Mouse (Mus musculus) inflammation-experienced regulatory T-cells, adult 6 months (primary cell): ENCODE measurements around the gene Ints5. TPM values are rescaled to one million over a fixed set of nuclear protein-coding genes. Genes with fewer than 3 reads are reported as not detected.
"Not testable (repeated sequence)": the region's sequence is repeated elsewhere in the genome, so short reads cannot be mapped to it uniquely, and the experiment has no call there.

Source experiments
- ATAC-seq: one replicate; pipeline ENCODE4 v1.8.0; 2017
- polyA plus RNA-seq, 3 experiments: library from polyadenylated mRNA; unstranded; fragments of 100-300 nt; shearing (Covaris generic); gene quantifications; one replicate each; pipeline ENCODE4 v1.2.1; 2017

Gene Ints5
- polyA plus RNA-seq, 3 experiments from 2014 or later, result 8.5 to 11.9 (median 10.4) TPM

DNA sequence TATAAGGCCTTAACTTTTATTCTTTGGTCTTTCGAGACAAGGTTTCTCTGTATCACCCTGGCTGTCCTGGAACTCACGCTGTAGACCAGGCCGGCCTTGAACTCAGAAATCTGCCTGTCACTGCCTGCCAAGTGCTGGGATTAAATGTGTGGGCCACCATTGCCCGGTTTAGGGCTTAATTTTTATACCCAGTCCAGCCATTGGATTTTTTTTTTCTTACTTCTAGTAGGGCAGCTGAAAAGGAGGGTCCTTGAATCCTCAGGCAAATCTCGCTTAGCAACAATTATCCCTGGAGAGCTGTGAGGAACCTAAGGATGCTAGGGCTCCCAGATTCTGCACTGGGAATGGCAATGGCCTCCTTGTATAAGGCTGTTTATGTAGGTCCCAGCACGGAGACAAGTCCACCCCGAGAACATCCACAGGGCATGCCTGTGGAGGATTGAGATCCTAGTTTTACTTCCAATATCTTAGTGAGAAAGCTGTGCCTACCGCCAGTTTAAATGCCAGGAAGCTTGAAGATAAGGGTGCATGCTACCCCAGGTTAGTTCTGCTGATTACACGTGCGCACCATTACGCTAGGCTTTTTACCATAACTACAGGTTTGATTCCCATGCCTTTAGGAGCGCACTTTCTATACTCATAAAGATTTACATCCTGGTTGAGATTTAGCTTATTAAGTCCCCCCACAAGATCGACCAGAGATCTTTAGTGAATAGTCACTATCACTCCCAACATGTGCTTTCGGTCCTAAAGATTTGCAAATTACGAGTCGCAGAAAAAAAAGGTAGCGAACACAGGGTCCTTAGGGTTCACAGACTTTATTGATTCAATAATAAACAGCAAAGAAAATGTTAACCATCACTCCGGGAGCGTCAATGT, 5.0 kb upstream of the Ints5 start:
- no peak for ATAC-seq

- peak; percentile 98 for ATAC-seq
Observed at GRCm38 (mm10) chr19:8888511-8889385, 4.1 kb upstream of the Ints5 start, which contains the start of the genes 1810009A15Rik and Gm49416. Gene 1810009A15Rik, plus strand, starts transcription at chr19:8888853. Gene Gm49416, plus strand, starts transcription at chr19:8888926.

DNA sequence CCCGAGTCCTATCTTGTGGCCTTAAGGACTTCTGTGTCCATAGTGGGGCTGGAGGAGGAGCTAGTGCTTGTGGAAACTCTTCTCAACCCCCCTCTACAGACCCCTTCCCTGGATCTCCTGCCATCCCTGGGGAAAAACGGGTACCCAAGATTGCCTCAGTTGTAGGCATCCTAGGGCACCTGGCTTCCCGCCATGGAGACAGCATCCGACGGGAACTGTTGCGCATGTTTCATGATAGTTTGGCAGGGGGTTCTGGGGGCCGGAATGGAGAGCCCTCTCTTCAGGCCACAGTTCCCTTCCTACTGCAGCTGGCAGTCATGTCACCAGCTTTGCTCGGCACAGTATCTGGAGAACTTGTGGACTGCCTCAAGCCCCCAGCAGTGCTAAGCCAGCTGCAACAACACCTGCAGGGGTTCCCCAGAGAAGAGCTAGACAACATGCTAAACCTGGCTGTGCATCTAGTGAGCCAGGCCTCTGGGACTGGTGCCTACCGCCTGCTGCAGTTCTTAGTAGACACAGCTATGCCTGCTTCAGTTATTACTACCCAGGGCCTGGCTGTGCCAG, 2.7 kb downstream of the Ints5 start:
- ATAC-seq, result no peak

GRCm38 (mm10) chr19:8896231-8896630, 3.4 kb downstream of the Ints5 start:
- not testable (repeated sequence) for ATAC-seq

GRCm38 (mm10) chr19:8897211-8897864, 4.5 kb downstream of the Ints5 start:
- ATAC-seq, result not testable (repeated sequence)

DNA sequence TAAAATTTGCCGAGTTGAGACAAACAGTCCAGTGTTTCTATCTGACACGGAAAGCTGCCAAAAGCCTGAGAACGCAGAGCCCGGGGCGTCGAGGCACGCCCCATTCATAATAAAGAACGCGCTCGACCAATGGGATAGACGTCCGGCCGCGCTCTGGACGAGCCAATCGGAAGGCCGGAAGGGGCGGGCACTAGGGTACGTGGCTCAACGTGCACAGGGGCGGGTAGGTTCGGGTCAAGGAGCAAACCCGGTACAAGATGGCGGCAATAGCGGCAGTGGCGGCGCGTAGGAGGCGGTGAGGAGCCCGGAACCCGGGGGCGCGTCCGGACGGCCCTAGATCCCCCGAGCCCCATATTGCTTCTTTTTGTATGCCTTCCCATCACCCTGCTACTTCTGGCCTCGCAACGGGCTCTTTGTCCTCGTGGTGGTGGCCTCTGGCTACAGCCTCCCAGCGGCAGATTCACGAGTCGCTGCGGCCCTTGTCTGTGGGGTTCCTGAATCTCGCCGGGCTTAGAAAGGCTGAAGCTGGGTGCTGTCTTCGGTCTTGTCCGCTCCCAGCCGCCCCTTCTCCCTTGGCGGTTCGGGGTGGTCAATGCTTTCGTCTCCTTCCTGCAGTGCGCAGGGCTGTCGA, 5.2 kb downstream of the Ints5 start, which contains the start of gene Ganab:
Gene Ganab, plus strand, starts transcription at position 207 of the 631 bp plus-strand sequence.
- ATAC-seq, result peak; percentile 96

DNA sequence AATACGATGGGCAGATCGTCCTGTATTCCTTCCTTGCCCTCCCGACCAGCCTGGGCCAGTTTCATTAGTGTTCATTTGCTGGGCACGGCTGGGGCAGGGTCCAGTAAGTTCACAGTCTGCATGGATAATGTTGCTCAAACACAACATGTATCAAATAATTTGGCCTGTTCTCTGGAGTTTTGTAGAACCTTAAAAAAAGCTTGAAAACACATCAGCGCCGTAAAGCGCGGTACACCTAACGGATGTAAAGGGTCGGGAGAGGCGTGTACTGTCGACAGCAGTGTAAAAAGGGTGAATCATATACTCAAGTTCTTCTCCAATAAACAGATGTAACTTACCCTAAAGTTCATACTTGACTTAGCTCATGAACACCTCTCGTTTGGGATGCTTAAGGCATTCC, 5.8 kb downstream of the Ints5 start:
- no peak for ATAC-seq

GRCm38 (mm10) chr19:8899079-8899478, 6.3 kb downstream of the Ints5 start:
- ATAC-seq, result no peak

DNA sequence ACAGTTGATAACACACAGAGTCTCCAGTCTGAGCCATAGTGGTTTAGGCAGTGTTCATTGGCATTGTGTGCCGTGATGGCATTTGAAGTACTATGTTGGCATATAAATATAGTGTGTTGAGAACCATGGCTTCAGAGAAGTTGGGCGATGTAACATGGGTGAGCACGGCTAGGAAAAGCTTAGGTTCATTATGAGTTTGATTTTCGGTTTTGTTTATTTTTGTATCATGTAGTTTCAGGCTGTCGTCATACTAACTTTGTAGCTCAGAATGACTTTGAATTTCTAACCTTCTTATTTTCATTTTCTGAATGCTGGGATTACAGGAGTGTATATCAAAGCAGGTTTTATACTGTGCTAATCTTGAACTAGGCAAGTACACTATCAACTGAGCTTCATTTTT, 10.6 kb downstream of the Ints5 start:
- ATAC-seq, result no peak

- no peak for ATAC-seq
Observed at GRCm38 (mm10) chr19:8908531-8908930, 15.7 kb downstream of the Ints5 start.

DNA sequence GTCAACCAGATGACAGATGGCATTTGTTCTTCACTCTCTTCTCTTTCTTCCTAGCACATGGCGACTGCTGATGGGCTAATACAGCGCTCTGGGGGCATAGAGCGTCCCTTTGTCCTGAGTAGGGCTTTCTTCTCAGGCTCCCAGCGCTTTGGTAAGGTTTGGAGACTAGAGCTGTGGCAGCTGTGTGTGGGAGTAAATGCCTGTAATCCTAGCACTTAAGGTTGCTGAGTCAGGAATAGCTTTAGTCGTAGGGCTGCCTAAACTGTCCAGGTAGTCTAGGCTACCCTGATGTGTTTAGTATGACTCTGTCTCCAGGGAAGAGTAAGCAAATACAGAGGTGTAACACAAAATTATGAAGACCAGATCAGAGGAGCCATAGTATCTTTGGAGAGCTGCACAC, 19.0 kb downstream of the Ints5 start:
- ATAC-seq, result no peak

- ATAC-seq, result no peak
Observed at GRCm38 (mm10) chr19:8914212-8914611, 21.4 kb downstream of the Ints5 start.

GRCm38 (mm10) chr19:8919000-8919399, 26.2 kb downstream of the Ints5 start:
- peak; percentile 25 for ATAC-seq

DNA sequence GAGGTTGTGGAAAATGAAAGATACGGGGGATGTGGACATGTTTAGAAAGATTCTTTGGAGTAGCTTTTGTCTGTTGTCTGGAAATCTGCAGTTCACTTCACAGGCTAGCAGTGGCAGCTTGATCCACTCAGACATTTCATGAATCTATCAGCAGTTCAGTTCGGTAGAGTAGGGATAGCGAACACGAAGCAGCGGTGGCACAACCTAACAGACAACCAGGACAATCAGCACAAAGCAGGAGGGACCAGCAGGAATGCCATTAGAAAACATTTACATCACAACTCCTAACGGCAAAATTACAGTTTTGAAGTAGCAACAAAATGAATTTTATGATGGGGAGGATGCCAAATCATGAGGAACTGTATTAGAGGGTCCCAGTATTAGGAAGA, 26.9 kb downstream of the Ints5 start:
- no peak for ATAC-seq

GRCm38 (mm10) chr19:8920073-8920736, 27.4 kb downstream of the Ints5 start, which contains the start of gene B3gat3:
Gene B3gat3, plus strand, starts transcription at chr19:8920374.
- peak; percentile 57 for ATAC-seq

GRCm38 (mm10) chr19:8920836-8921291, 28.1 kb downstream of the Ints5 start:
- ATAC-seq, result peak; percentile 44

GRCm38 (mm10) chr19:8921741-8922140, 28.9 kb downstream of the Ints5 start:
- no peak for ATAC-seq

DNA sequence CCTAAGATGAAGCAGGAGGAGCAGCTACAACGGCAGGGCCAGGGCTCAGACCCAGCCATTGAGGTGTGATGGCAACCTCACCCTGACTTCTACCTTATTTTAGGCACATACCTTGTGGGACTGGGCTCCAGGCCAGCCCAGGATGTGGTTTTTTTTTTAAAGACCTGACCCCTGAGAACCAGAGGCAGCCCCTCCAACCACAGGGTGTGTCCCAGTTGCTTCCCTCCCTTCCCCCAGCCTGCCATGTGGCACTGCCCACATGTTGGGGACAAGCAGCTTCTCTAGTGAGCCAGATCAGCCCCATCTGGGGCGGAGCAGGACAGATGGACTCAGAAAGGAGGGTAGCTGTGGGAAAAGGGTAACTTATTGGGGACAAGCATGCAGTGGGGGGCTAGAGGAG, 34.0 kb downstream of the Ints5 start:
- ATAC-seq, result no peak

GRCm38 (mm10) chr19:8927891-8928525, 35.2 kb downstream of the Ints5 start:
- ATAC-seq, result no peak

DNA sequence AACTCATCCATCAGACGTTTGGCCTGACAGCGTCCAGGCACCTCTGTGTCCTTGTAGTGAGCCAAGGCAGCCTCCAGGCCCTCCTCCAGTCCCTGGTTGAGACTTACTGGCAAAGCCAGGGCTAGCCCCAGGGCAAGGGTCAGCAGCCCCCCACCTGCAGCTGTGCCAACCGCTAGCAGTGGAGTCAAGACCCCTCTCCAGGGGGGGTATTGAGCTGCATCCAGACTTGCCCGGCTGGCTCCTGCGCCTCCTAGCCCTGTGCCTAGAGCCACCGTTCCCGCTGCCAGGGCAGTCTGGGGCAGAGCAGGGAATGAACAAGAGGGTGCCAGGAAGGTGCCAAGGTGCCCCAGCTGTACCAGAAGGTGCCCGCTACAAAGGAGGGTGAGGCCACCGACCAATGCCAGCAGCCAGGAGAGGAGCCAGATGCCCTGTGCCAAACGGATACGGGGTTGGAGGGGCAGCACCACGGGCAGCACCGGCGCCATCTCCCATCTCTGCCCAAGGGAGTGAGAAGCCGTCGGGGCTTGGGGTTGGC, 36.0 kb downstream of the Ints5 start:
- ATAC-seq, result peak; percentile 38
